Mouse (Mus musculus) midbrain, embryonic 15.5 days (tissue): ENCODE measurements around the gene Sgk2. TPM values are rescaled to one million over a fixed set of nuclear protein-coding genes. Genes with fewer than 3 reads are reported as not detected.

Source experiments
- polyA plus RNA-seq: library from polyadenylated mRNA; unstranded; fragments of >200 nt; fragmentation: Nextera tagmentation; extraction: Ambion mirVana; gene quantifications from 2 replicates; pipeline ENCODE4 v1.2.1, GENCODE M21; 2015

Gene Sgk2
- polyA plus RNA-seq, 1 experiment from 2014 or later = 0.10 TPM

Other genes starting within 250 kb of the Sgk2 start
- 141 and 142 TPM in 2 replicates for gene Srsf6, start 55.8 kb upstream of the Sgk2 start, polyA plus RNA-seq
- gene L3mbtl1, start 43.9 kb upstream of the Sgk2 start, polyA plus RNA-seq = 3.9 and 4.4 TPM in 2 replicates
- 39.8 and 42.1 TPM in 2 replicates for gene Ift52, start 30.0 kb downstream of the Sgk2 start, polyA plus RNA-seq
- 4.0 and 4.9 TPM in 2 replicates for gene Mybl2, start 67.4 kb downstream of the Sgk2 start, polyA plus RNA-seq
- not detected in 2 replicates for gene Gtsf1l, start 100.5 kb downstream of the Sgk2 start, polyA plus RNA-seq
- 47.4 and 55.1 TPM in 2 replicates for gene Tox2, start 215.8 kb downstream of the Sgk2 start, polyA plus RNA-seq